Comparison of ENCODE assay signal across 11 mouse cellular contexts in genomic region chr6:22801908-22802307, GRCm38 (mm10).
"Had no signal": no experiment of that assay in that cellular context is flagged by ENCODE, and none has a peak within 500 bp of the region (broad histone marks: within the 10 kb centered on the region; RNA-seq: fewer than 3 reads in every experiment).

No protein-coding gene starts in this region.

- H3K27me3 ChIP-seq: neural tube, embryonic 13.5 days had no signal

- H3K4me1 ChIP-seq: limb, embryonic 10.5 days had no signal

- H3K27ac ChIP-seq: left cerebral cortex, adult 2 months; limb, embryonic 10.5 days; neural tube, embryonic 13.5 days had no signal

- H3K4me3 ChIP-seq: left cerebral cortex, adult 2 months; limb, embryonic 10.5 days; neural tube, embryonic 13.5 days had no signal

- DNase-seq: kidney, adult 8-10 months; kidney, postnatal 25 days; retina, postnatal 1 day; right cerebral cortex, postnatal 4 days; spleen, adult 18-20 months; thymus, postnatal 36 days had no signal

- ATAC-seq: intestine, postnatal 0 days had no signal

- H3K9ac ChIP-seq: neural tube, embryonic 13.5 days had no signal

- H3K9me3 ChIP-seq: limb, embryonic 10.5 days; neural tube, embryonic 13.5 days had no signal

- H3K4me2 ChIP-seq: liver, embryonic 11.5 days; neural tube, embryonic 13.5 days had no signal

- H3K36me3 ChIP-seq: limb, embryonic 10.5 days; neural tube, embryonic 13.5 days had no signal
